Mouse (Mus musculus) gastrocnemius, adult 2 months (tissue): ENCODE data around the gene Tex52. TPM values are rescaled to one million over a fixed set of nuclear protein-coding genes. Genes with fewer than 3 reads are reported as not detected.

Experiments
- DNase-seq: peaks from one replicate; pipeline ENCODE4 v3.0.0; 2022
- H3K27ac ChIP-seq: fragments of 200-600 bp; 2 replicates; pipeline ENCODE4 v1.8.1; 2022; ENCODE audit warnings: mild to moderate bottlenecking
- H3K4me3 ChIP-seq: fragments of 200-600 bp; 2 replicates; pipeline ENCODE4 v1.8.1; 2022; ENCODE audit warnings: mild to moderate bottlenecking, moderate library complexity
- CTCF ChIP-seq: fragments of 200-600 bp; IDR thresholded peaks from 2 replicates; pipeline ENCODE4 v1.8.1; 2022; ENCODE audit warnings: antibody characterized with exemption, mild to moderate bottlenecking, moderate library complexity
- intact Hi-C: fragments of 180-260 bp; cut with DNase I; formaldehyde crosslinking; loops from one replicate; pipeline ENCODE4 v1.15.1; 2025
- total RNA-seq, 2 experiments: library from RNA; stranded (reverse); gene quantifications; 2 replicates each; pipeline ENCODE4 v1.2.3; 2021

Gene Tex52
- total RNA-seq, 2 experiments from 2014 or later, result not detected

- intact Hi-C loops, result no loop called here
- DNase-seq, result no peak
- H3K27ac ChIP-seq, result peak overlapping the region; percentile 100
- H3K4me3 ChIP-seq, result peak overlapping the region; percentile 71
- no peak for TF ChIP-seq CTCF
These were observed 48.4 kb downstream of the Tex52 start for GRCm38 (mm10) chr6:128423496-128424268.

GRCm38 (mm10) chr6:128424269-128425019 is 49.2 kb downstream of the Tex52 start, which contains the start of gene Itfg2:
TSS of gene Itfg2 (minus strand) at chr6:128424931.
- intact Hi-C loops, result no loop called here
- Histone ChIP-seq H3K27ac (peak within 1 kb of the TSS; percentile 100), H3K4me3 (peak within 1 kb of the TSS; percentile 71)
- peak; percentile 97 for DNase-seq
- no peak for TF ChIP-seq CTCF

GRCm38 (mm10) chr6:128425046-128425445 is 49.8 kb downstream of the Tex52 start:
- no peak for TF ChIP-seq CTCF
- intact Hi-C loops, result no loop called here

DNA sequence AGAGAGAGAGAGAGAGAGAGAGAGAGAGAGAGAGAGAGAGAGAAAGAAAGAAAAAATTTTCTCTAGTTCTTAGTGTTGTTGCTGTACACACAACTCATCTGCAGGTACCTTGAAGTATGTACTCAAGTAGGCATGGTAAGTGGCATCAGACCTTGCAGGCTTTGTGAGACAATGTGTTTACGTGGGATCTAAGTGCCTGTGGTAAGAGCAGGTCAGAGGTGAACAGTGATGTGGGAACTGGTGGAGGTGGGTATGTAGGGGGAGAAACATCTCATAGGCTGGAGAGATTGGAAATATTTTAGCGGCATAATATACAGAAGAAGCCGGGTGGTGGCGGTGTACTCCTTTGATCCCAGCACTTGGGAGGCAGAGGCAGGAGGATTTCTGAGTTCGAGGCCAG is 52.3 kb downstream of the Tex52 start:
- intact Hi-C loops, result no loop called here
- Histone ChIP-seq H3K27ac (no peak overlapping the region), H3K4me3 (no peak overlapping the region)
- no peak for TF ChIP-seq CTCF
- no peak for DNase-seq

More at GRCm38 (mm10) chr6:128425046-128425445, 49.8 kb downstream of the Tex52 start:
- Histone ChIP-seq H3K27ac (peak overlapping the region; percentile 100), H3K4me3 (peak overlapping the region; percentile 71)
- DNase-seq, result no peak

- no peak for TF ChIP-seq CTCF
- no peak overlapping the region for H3K4me3 ChIP-seq
- DNase-seq, result no peak
- no peak overlapping the region for H3K27ac ChIP-seq
- intact Hi-C loops, result no loop called here
These were observed 54.0 kb downstream of the Tex52 start for GRCm38 (mm10) chr6:128429300-128429699.

DNA sequence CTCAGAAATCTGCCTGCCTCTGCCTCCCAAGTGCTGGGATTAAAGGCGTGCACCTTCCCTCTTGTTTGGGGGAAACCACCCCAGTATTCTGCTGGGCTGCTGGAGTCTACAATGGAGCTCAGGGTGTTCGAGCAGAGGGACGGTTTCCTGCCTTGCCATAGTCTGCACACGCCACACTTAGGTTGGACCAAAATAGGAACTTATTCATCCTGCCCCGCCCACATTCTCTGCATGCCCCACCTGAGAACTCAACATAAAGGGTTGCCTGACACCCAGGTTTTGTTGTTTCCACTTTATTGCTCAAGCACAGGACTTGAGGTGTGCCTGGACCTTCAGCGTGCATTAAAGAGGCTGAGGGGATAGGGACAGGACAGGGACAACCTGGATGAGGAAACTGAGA is 54.6 kb downstream of the Tex52 start:
- no peak overlapping the region for H3K4me3 ChIP-seq
- TF ChIP-seq CTCF, result no peak
- intact Hi-C loops, result no loop called here
- no peak for DNase-seq
- no peak overlapping the region for H3K27ac ChIP-seq

- no peak for DNase-seq
- Histone ChIP-seq H3K27ac (no peak overlapping the region), H3K4me3 (no peak overlapping the region)
- TF ChIP-seq CTCF, result no peak
- intact Hi-C loops, result no loop called here
These were observed 57.2 kb downstream of the Tex52 start for GRCm38 (mm10) chr6:128432356-128432915.

DNA sequence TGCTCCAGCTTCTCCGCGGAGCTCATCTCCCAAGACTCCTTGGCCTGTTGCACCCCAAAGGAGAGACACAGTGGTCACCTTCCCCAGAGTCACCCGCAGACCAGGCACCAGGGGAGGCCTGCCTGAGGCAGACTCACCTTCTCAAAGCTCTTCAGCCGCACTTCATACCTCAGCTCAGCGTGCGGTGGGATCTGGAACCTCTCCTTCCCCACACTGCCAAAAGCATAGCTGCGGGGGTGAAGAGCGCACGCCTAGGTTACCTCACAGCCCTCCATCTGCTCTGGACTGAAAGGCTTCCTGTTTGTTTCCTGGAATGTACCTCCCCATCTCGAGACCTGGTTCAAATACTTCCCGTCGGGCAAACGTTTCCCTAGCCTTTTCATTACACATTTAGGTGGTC is 58.3 kb downstream of the Tex52 start:
- DNase-seq, result no peak
- Histone ChIP-seq H3K27ac (no peak overlapping the region), H3K4me3 (no peak overlapping the region)
- intact Hi-C loops, result no loop called here
- no peak for TF ChIP-seq CTCF

Other genes starting within 250 kb of the Tex52 start
- gene Tspan9, start 231.9 kb upstream of the Tex52 start, total RNA-seq, result 10 to 100 TPM; 21.8 to 41.9 TPM
- 1 to 10 TPM; 7.6 to 8.1 TPM for gene Tead4, start 74.6 kb upstream of the Tex52 start, total RNA-seq
- gene Tulp3, start 19.6 kb upstream of the Tex52 start, total RNA-seq, result 1 to 10 TPM; 5.9 to 6.6 TPM
- 1 to 10 TPM; 5.0 to 6.0 TPM for gene Rhno1, start 12.5 kb upstream of the Tex52 start, total RNA-seq
- gene Foxm1, start 12.5 kb upstream of the Tex52 start, total RNA-seq, result under 1 TPM; 0.10 to 0.22 TPM
- gene Gm44596, start within 50 bp of the Tex52 start, total RNA-seq, result not detected
- gene Nrip2, start 23.8 kb downstream of the Tex52 start, total RNA-seq, result 1 to 10 TPM; 1.5 to 1.7 TPM
- gene Itfg2, start 49.5 kb downstream of the Tex52 start, total RNA-seq, result 10 to 100 TPM; 15.3 to 16.3 TPM
- gene Fkbp4, start 63.2 kb downstream of the Tex52 start, total RNA-seq, result 100 to 1,000 TPM; 105 to 165 TPM
- not detected for gene Pzp, start 151.3 kb downstream of the Tex52 start, total RNA-seq
- not detected for gene A2ml1, start 206.2 kb downstream of the Tex52 start, total RNA-seq
- gene Klrb1a, start 248.1 kb downstream of the Tex52 start, total RNA-seq, result not detected